Mouse (Mus musculus) stomach, adult 2 months (tissue): ENCODE data around the gene Nphp1. TPM values are rescaled to one million over a fixed set of nuclear protein-coding genes. Genes with fewer than 3 reads are reported as not detected.

ENCODE experiments used
- polyA plus RNA-seq: library from polyadenylated mRNA; depleted of rRNA; stranded (reverse); fragments of >200 nt; gene quantifications from 2 replicates; pipeline ENCODE4 v1.2.3, GENCODE M21; 2012; rRNA removed

The Nphp1 gene
- 1.8 and 1.9 TPM in 2 replicates for polyA plus RNA-seq

DNA sequence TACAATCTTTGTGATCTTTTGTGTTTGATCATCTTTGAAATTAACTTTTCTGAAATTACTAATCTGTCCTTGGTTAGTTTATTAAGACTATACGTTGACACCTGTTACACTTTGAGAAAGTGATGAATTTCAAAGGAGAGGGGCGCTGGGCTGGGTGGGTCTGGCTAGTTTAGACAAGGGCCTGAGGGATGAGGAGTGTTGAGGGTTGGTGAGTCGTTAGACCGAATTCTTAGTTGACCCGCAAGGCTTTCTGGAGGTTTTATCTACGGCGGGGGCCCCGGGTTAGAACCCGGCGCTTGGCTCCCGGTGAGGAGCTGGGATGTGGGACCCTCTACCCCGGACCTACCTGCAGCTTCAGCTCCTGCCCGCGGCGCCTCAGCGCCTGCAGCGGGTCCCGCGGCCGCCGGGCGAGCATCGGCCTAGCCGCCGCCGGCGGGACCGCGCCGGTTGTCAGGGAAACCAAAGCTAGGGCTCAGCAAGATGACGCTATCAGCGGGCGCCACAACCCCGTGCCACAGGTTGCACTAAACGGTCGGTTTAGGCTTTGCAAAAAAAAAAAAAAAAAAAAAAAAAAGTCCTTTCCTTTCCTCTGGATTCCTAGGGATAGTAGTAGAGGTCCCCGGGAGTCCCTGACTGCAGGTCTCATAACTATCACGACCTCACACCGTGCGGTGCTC lies at the start of gene Nphp1:
TSS of gene Nphp1 (minus strand) at position 458 of the 677 bp plus-strand sequence.

GRCm38 (mm10) chr2:127831401-127832102 lies 42.9 kb upstream of the Nphp1 start, which contains the start of gene Bub1:
Gene Bub1 (minus strand): TSS chr2:127831865.

GRCm38 (mm10) chr2:127791919-127792603 lies 3.4 kb upstream of the Nphp1 start, which contains the start of gene Mtln:
Gene Mtln (minus strand): TSS chr2:127792488.

GRCm38 (mm10) chr2:127729671-127730070 lies 59.0 kb downstream of the Nphp1 start, which contains the start of gene Mall:
Gene Mall (minus strand): TSS chr2:127729932.

Other genes starting within 250 kb of the Nphp1 start
- 20.2 and 23.6 TPM in 2 replicates for gene Prom2, start 247.4 kb downstream of the Nphp1 start, polyA plus RNA-seq
- 0.52 and 0.74 TPM in 2 replicates for gene Zfp661, start 201.8 kb downstream of the Nphp1 start, polyA plus RNA-seq
- 20.0 and 21.9 TPM in 2 replicates for gene Mrps5, start 201.7 kb downstream of the Nphp1 start, polyA plus RNA-seq
- 61.6 and 82.9 TPM in 2 replicates for gene Mal, start 132.2 kb downstream of the Nphp1 start, polyA plus RNA-seq
- 37.8 and 44.8 TPM in 2 replicates for gene Mall, start 59.0 kb downstream of the Nphp1 start, polyA plus RNA-seq
- gene Mtln, start 3.6 kb upstream of the Nphp1 start, polyA plus RNA-seq = 16.9 and 42.0 TPM in 2 replicates
- 0.15 and 0.34 TPM in 2 replicates for gene Bub1, start 43.0 kb upstream of the Nphp1 start, polyA plus RNA-seq
- 0.09 and 0.19 TPM in 2 replicates for gene Acoxl, start 50.0 kb upstream of the Nphp1 start, polyA plus RNA-seq